Comparison of ENCODE assay signal across 8 mouse cellular contexts in the genomic region with DNA sequence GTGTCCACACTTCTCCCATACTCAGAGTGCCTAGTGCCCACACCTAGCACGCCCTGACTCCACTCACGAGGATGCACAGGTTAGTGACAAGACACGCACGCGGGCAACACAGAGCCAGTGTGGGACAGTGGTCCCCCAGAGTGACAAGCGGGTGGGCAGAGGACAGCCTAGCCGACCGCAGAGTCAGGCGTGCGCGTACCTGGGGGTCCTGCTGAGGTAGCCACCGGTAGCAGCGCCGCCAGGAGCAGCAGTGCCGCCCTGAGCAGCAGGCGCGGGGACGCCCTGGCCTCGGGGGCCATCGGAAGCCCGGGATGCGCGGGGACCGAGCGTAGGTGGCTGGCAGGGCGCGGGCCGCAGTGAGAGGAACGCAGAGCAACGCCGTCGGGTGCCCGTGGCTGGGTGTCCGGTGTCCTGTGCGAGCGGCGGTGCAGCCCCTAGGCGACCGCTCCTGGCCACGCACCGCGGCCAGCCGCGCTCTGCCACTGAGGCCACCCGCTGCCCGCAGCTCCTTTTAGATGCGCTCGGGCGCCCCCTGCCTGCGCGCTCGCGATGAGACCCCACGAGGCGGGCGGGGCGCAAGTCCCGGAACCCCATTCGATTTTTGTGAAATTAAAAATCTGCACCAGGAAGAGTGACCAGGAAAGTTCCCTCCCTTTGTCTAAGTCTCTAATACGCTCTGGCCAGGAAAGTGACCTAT. TPM values are rescaled to one million over a fixed set of nuclear protein-coding genes. Genes with fewer than 3 reads are reported as not detected.
A peak's percentile ranks its signal among the peaks of the same experiment; 100 is the strongest.
DNase-seq lines count a peak whose midpoint lies in the region; ATAC-seq and TF ChIP-seq lines count a peak whose summit lies in the region.

Gene Fndc1, minus strand, starts transcription at position 484 of the 697 bp plus-strand sequence.

- WGBS in cerebellum, adult 2 months, result 1% methylated on average over 60 of the region's 60 CpGs
- WGBS in embryonic facial prominence, embryonic 10.5 days, result 2% methylated on average over 60 of the region's 60 CpGs
- WGBS in heart, adult 2 months, result 2% methylated on average over 60 of the region's 60 CpGs
- 3% methylated on average over 60 of the region's 60 CpGs for WGBS in liver, embryonic 11.5 days
- WGBS in thymus, adult 2 months, result 4% methylated on average over 59 of the region's 60 CpGs

- no peak within 1 kb of the TSS for H3K27ac ChIP-seq in cerebellum, adult 2 months (ENCODE audit: insufficient read depth, low read length)
- H3K27ac ChIP-seq in embryonic facial prominence, embryonic 10.5 days (replicated peaks), result peak within 1 kb of the TSS; percentile 73
- peak within 1 kb of the TSS; percentile 40; the same call in 1 of the 2 replicates for H3K27ac ChIP-seq in heart, adult 2 months
- no peak within 1 kb of the TSS for H3K27ac ChIP-seq in liver, embryonic 11.5 days (ENCODE audit: low read depth, low read length)
- H3K27ac ChIP-seq in thymus, adult 2 months (ENCODE audit: control insufficient read depth, insufficient read depth, low read length), result no peak within 1 kb of the TSS

- H3ac ChIP-seq in myocyte (ENCODE audit: control insufficient read depth, insufficient read length), result peak within 1 kb of the TSS; percentile 24

- no peaks in the 10 kb centered on the region; the same call in 1 of the 2 replicates for H3K4me1 ChIP-seq in cerebellum, adult 2 months (ENCODE audit: control insufficient read depth, insufficient read depth, low read length)
- peaks cover 17% of the 10 kb centered on the region for H3K4me1 ChIP-seq in embryonic facial prominence, embryonic 10.5 days
- peaks cover 2% of the 10 kb centered on the region for H3K4me1 ChIP-seq in heart, adult 2 months (ENCODE audit: control insufficient read depth, insufficient read depth, low read length)
- H3K4me1 ChIP-seq in liver, embryonic 11.5 days (replicated peaks; ENCODE audit: control insufficient read depth, insufficient read depth, low read length), result no peaks in the 10 kb centered on the region
- peaks cover 9% of the 10 kb centered on the region; the same call in 1 of the 2 replicates for H3K4me1 ChIP-seq in thymus, adult 2 months (replicated peaks; ENCODE audit: control insufficient read depth, insufficient read depth, low read length)

- H3K4me2 ChIP-seq in liver, embryonic 11.5 days, result peak within 1 kb of the TSS; percentile 76
- peak within 1 kb of the TSS; percentile 55 for H3K4me2 ChIP-seq in myocyte (ENCODE audit: low read depth)

- no peak for TF ChIP-seq EP300 in heart, adult 2 months (IDR thresholded peaks at IDR 0.05; ENCODE audit: insufficient read depth, low read depth, low read length)

- H3K4me3 ChIP-seq in cerebellum, adult 2 months (replicated peaks; ENCODE audit: insufficient read depth, low read depth, low read length), result peak within 1 kb of the TSS; percentile 33
- peak within 1 kb of the TSS; percentile 72 for H3K4me3 ChIP-seq in embryonic facial prominence, embryonic 10.5 days
- H3K4me3 ChIP-seq in heart, adult 2 months, result peak within 1 kb of the TSS; percentile 48
- H3K4me3 ChIP-seq in liver, embryonic 11.5 days (ENCODE audit: low read depth, low read length), result peak within 1 kb of the TSS; percentile 50
- no peak within 1 kb of the TSS for H3K4me3 ChIP-seq in myocyte
- peak within 1 kb of the TSS; percentile 29 for H3K4me3 ChIP-seq in thymus, adult 2 months (ENCODE audit: control insufficient read depth, insufficient read depth, low read length)

- H3K27me3 ChIP-seq in cerebellum, adult 2 months (ENCODE audit: control insufficient read depth, insufficient read depth, low read length), result no peaks in the 10 kb centered on the region; the same call in 1 of the 2 replicates
- peaks cover 62% of the 10 kb centered on the region for H3K27me3 ChIP-seq in embryonic facial prominence, embryonic 10.5 days (replicated peaks; ENCODE audit: low read depth, poor library complexity, severe bottlenecking)
- peaks cover 4% of the 10 kb centered on the region for H3K27me3 ChIP-seq in heart, adult 2 months (ENCODE audit: control insufficient read depth, insufficient read depth, low read length)
- H3K27me3 ChIP-seq in liver, embryonic 11.5 days (replicated peaks; ENCODE audit: control insufficient read depth, insufficient read depth, low read length), result peaks cover 40% of the 10 kb centered on the region
- peaks cover 18% of the 10 kb centered on the region for H3K27me3 ChIP-seq in myocyte (ENCODE audit: control insufficient read depth, insufficient read depth, insufficient read length)
- H3K27me3 ChIP-seq in thymus, adult 2 months (ENCODE audit: control insufficient read depth, insufficient read depth, low read length), result no peaks in the 10 kb centered on the region

- peak; percentile 20 to 32 for DNase-seq in cerebellum, adult 2 months
- no peak for DNase-seq in cerebellum, adult 11-12 months
- peak; percentile 78 for DNase-seq in embryonic facial prominence, embryonic 10.5 days (ENCODE audit: low spot score)
- DNase-seq in heart, adult 2 months, result peak; percentile 74 to 83
- DNase-seq in kidney, adult 9 months, result peak; percentile 18
- DNase-seq in liver, embryonic 11.5 days (ENCODE audit: low spot score), result peak; percentile 47
- DNase-seq in thymus, adult 2 months, result peak; percentile 68

- peak; percentile 39; the same call in 1 of the 2 replicates for TF ChIP-seq CTCF in cerebellum, adult 2 months (IDR thresholded peaks at IDR 0.05; ENCODE audit: borderline replicate concordance, insufficient read depth, low read depth, low read length)
- TF ChIP-seq CTCF in heart, adult 2 months (IDR thresholded peaks at IDR 0.05), result peak; percentile 86
- TF ChIP-seq CTCF in thymus, adult 2 months (IDR thresholded peaks at IDR 0.05; ENCODE audit: borderline replicate concordance, control insufficient read depth, extremely low read depth, insufficient read depth, low read length, poor library complexity), result peak; percentile 84; the same call in 1 of the 2 replicates

- H3K9me3 ChIP-seq in embryonic facial prominence, embryonic 10.5 days, result no peaks in the 10 kb centered on the region
- H3K9me3 ChIP-seq in liver, embryonic 11.5 days (ENCODE audit: control insufficient read depth, low read length), result no peaks in the 10 kb centered on the region

- ATAC-seq in liver, embryonic 11.5 days (replicated peaks; ENCODE audit: low FRiP score), result no peak

- H3K36me3 ChIP-seq in embryonic facial prominence, embryonic 10.5 days (replicated peaks), result no peaks in the 10 kb centered on the region
- no peaks in the 10 kb centered on the region for H3K36me3 ChIP-seq in heart, adult 2 months (ENCODE audit: control insufficient read depth, insufficient read depth, low read length)
- H3K36me3 ChIP-seq in liver, embryonic 11.5 days (ENCODE audit: control insufficient read depth, insufficient read depth, low read length), result no peaks in the 10 kb centered on the region
- H3K36me3 ChIP-seq in myocyte (ENCODE audit: control insufficient read depth, insufficient read depth), result no peaks in the 10 kb centered on the region
- H3K36me3 ChIP-seq in thymus, adult 2 months (ENCODE audit: control insufficient read depth, insufficient read depth, low read length), result no peaks in the 10 kb centered on the region

- intact Hi-C loops in heart, adult 2 months (cut with DNase I), result loop anchor here (5.0 kb wide), 1 partner anchor 385 kb away; no protein-coding TSS in a partner anchor

- H3K9ac ChIP-seq in heart, adult 2 months (ENCODE audit: low read depth, low read length), result peak within 1 kb of the TSS; percentile 71
- H3K9ac ChIP-seq in liver, embryonic 11.5 days (ENCODE audit: low read depth, low read length), result no peak within 1 kb of the TSS; the same call in 1 of the 2 replicates

- no peak for TF ChIP-seq POLR2A in cerebellum, adult 2 months (IDR thresholded peaks at IDR 0.05; ENCODE audit: borderline replicate concordance, insufficient read depth, low read length)
- no peak for TF ChIP-seq POLR2A in heart, adult 2 months (IDR thresholded peaks at IDR 0.05; ENCODE audit: insufficient read depth, low read depth, low read length)
- TF ChIP-seq POLR2A in myocyte (IDR thresholded peaks at IDR 0.05; ENCODE audit: insufficient read length, low read depth), result peak; percentile 34
- TF ChIP-seq POLR2A in thymus, adult 2 months (IDR thresholded peaks at IDR 0.05; ENCODE audit: control insufficient read depth, extremely low read depth, insufficient read depth, low read length, poor library complexity), result no peak

- H3K79me2 ChIP-seq in heart, adult 2 months (replicated peaks; ENCODE audit: control insufficient read depth, insufficient read depth, low read length), result no peaks in the 10 kb centered on the region
- no peaks in the 10 kb centered on the region for H3K79me2 ChIP-seq in myocyte (ENCODE audit: control insufficient read depth, insufficient read depth)

TF ChIP-seq in myocyte, 11 proteins besides CTCF, POLR2A, EP300 and RAD21:
- no peak for TF ChIP-seq USF1 (IDR thresholded peaks at IDR 0.05; ENCODE audit: low read depth)
- TF ChIP-seq TCF12 (IDR thresholded peaks at IDR 0.05; ENCODE audit: insufficient read depth, poor library complexity, severe bottlenecking), result no peak
- TF ChIP-seq SRF (IDR thresholded peaks at IDR 0.05; ENCODE audit: control insufficient read depth, insufficient read length, low read depth), result no peak
- no peak for TF ChIP-seq MYOD1 (IDR thresholded peaks at IDR 0.05; ENCODE audit: control insufficient read depth in 1 of 3, insufficient read length in 2 of 3, low read depth in 2 of 3)
- TF ChIP-seq POLR2AphosphoS2 (IDR thresholded peaks at IDR 0.05; ENCODE audit: insufficient read length, low read depth), result no peak
- TF ChIP-seq MAX (IDR thresholded peaks at IDR 0.05; ENCODE audit: low read depth), result no peak
- no peak for TF ChIP-seq TCF3 (IDR thresholded peaks at IDR 0.05; ENCODE audit: insufficient read length, low read depth)
- TF ChIP-seq MYOG (IDR thresholded peaks at IDR 0.05; ENCODE audit: control insufficient read depth in 1 of 3, insufficient read depth in 1 of 3, insufficient read length in 2 of 3, low read depth in 2 of 3), result no peak
- no peak for TF ChIP-seq CEBPB (IDR thresholded peaks at IDR 0.05; ENCODE audit: insufficient read depth, poor library complexity, severe bottlenecking)
- TF ChIP-seq E2F4 (IDR thresholded peaks at IDR 0.05; ENCODE audit: insufficient read depth), result no peak
- TF ChIP-seq REST (IDR thresholded peaks at IDR 0.05; ENCODE audit: insufficient read depth, insufficient read length), result no peak

RNA-seq across cellular contexts. Expression of gene Fndc1, which starts in this region (rescaled TPM):
- 0.92 and 1.3 TPM in 2 replicates for polyA plus RNA-seq in cerebellum, adult 2 months (2012; rRNA removed)
- polyA plus RNA-seq in embryonic facial prominence, embryonic 10.5 days (2016; fragmentation: Nextera tagmentation; extraction: Ambion mirVana), result 0.60 and 1.3 TPM in 2 replicates
- total RNA-seq in heart, adult 2 months (2021), result 10 to 100 TPM in 1 of 2 experiments, 1 to 10 TPM in 1; 8.5 to 15.4 TPM
- 8.8 and 11.5 TPM in 2 replicates for polyA plus RNA-seq in heart, adult 2 months (2012; rRNA removed)
- 0.35 and 0.55 TPM in 2 replicates for polyA plus RNA-seq in liver, embryonic 11.5 days (2014; fragmentation: Nextera tagmentation; extraction: Ambion mirVana)
- 6.2 TPM for polyA plus RNA-seq in myocyte (2012; fragmentation: generic; extraction: Trizol)
- 3.4 and 4.6 TPM in 2 replicates for polyA plus RNA-seq in thymus, adult 2 months (2012; rRNA removed)

Comparison
In these comparisons a context has a peak if more than half of its experiments do, and no peak if none do; other contexts are left out.
1. Peak in DNase-seq, H3K4me3 ChIP-seq and H3K4me2 ChIP-seq in liver, embryonic 11.5 days; RNA of the gene not detected or under 1 TPM.
2. H3K27ac ChIP-seq: peak in embryonic facial prominence, embryonic 10.5 days (single experiment) and heart, adult 2 months (single experiment); none in cerebellum, adult 2 months (single experiment), liver, embryonic 11.5 days (single experiment) and thymus, adult 2 months (single experiment).
3. Peak in every context shown above with its lines, with median percentiles within 50 percentile points of each other: CTCF ChIP-seq.